Comparison of ENCODE assay signal across 27 mouse cellular contexts in genomic region chr12:69519869-69520268, GRCm38 (mm10).
DNase-seq lines count a peak whose midpoint lies in the region; ATAC-seq and TF ChIP-seq lines count a peak whose summit lies in the region.
"Had no signal": no experiment of that assay in that cellular context is flagged by ENCODE, and none has a peak within 500 bp of the region (broad histone marks: within the 10 kb centered on the region; RNA-seq: fewer than 3 reads in every experiment).

No protein-coding gene starts in this region.

- H3K9me3 ChIP-seq in kidney, postnatal 0 days (replicated peaks; ENCODE audit: low read length) = no peaks in the 10 kb centered on the region
- H3K9me3 ChIP-seq in MEL (replicated peaks; ENCODE audit: insufficient read depth, low read length) = no peaks in the 10 kb centered on the region
- H3K9me3 ChIP-seq: embryonic facial prominence, embryonic 13.5 days; embryonic facial prominence, embryonic 15.5 days; forebrain, embryonic 10.5 days; forebrain, embryonic 12.5 days; G1E had no signal

- 83% methylated on average over 2 of the region's 2 CpGs for WGBS in kidney, postnatal 0 days

- TF ChIP-seq POLR2A in MEL (IDR thresholded peaks at IDR 0.05; ENCODE audit: control insufficient read depth in 1 of 2, insufficient read depth in 1 of 2, low read depth in 1 of 2, low read length in 2 of 2, poor library complexity in 1 of 2) = no peak

- H3K79me2 ChIP-seq in MEL (ENCODE audit: control insufficient read depth, insufficient read depth, low read length, poor library complexity) = no peaks in the 10 kb centered on the region

- H3K4me1 ChIP-seq in kidney, postnatal 0 days (replicated peaks; ENCODE audit: insufficient read depth, low read length) = peaks cover 3% of the 10 kb centered on the region; the same call in 1 of the 2 replicates
- H3K4me1 ChIP-seq in MEL (ENCODE audit: control insufficient read depth in 1 of 2, insufficient read depth in 2 of 2, low read length in 2 of 2) = peaks cover 5 to 18% of the 10 kb centered on the region in 2 experiments; a peak in 3 of 4 replicates
- H3K4me1 ChIP-seq: embryonic facial prominence, embryonic 15.5 days; forebrain, embryonic 12.5 days had no signal

- no peak overlapping the region for H3K27ac ChIP-seq in kidney, postnatal 0 days
- H3K27ac ChIP-seq in MEL (ENCODE audit: control insufficient read depth, low read depth, low read length) = no peak overlapping the region
- H3K27ac ChIP-seq: embryonic facial prominence, embryonic 15.5 days; forebrain, embryonic 10.5 days; forebrain, embryonic 12.5 days had no signal

- no peak for ATAC-seq in kidney, postnatal 0 days (replicated peaks; ENCODE audit: low FRiP score, low read depth)
- ATAC-seq in megakaryocyte-erythroid progenitor cell, adult 5-6 weeks (replicated peaks; ENCODE audit: low FRiP score, low TSS enrichment, poor library complexity, severe bottlenecking) = peak; percentile 41; the same call in 1 of the 2 replicates
- ATAC-seq: activated CD4-positive, CD25-positive, alpha-beta regulatory T cell, adult 4 months; CD4-positive, CD25-positive, alpha-beta regulatory T cell, adult 4 months; forebrain, embryonic 14.5 days; forebrain, embryonic 16.5 days; Patski had no signal

- no peaks in the 10 kb centered on the region for H3K27me3 ChIP-seq in kidney, postnatal 0 days (ENCODE audit: insufficient read depth, low read length)
- no peaks in the 10 kb centered on the region; a peak in 1 of 4 replicates for H3K27me3 ChIP-seq in MEL (ENCODE audit: control insufficient read depth in 1 of 2, insufficient read depth in 2 of 2, low read length in 2 of 2)
- H3K27me3 ChIP-seq: CH12.LX; embryonic facial prominence, embryonic 13.5 days; embryonic facial prominence, embryonic 15.5 days; forebrain, embryonic 12.5 days; Patski had no signal

- H3K9ac ChIP-seq in kidney, postnatal 0 days (ENCODE audit: low read depth, low read length) = no peak overlapping the region
- no peak overlapping the region for H3K9ac ChIP-seq in MEL (ENCODE audit: control insufficient read depth, low read depth, low read length, poor library complexity, severe bottlenecking)
- H3K9ac ChIP-seq: embryonic facial prominence, embryonic 13.5 days; embryonic facial prominence, embryonic 15.5 days; forebrain, embryonic 12.5 days had no signal

- H3K4me3 ChIP-seq in kidney, postnatal 0 days (replicated peaks; ENCODE audit: low read depth, low read length) = no peak overlapping the region
- no peak overlapping the region for H3K4me3 ChIP-seq in MEL (ENCODE audit: control insufficient read depth in 1 of 2, insufficient read depth in 1 of 2, low read depth in 2 of 2, low read length in 2 of 2)
- H3K4me3 ChIP-seq: embryonic facial prominence, embryonic 13.5 days; embryonic facial prominence, embryonic 15.5 days; erythroblast, embryonic 14.5 days; forebrain, embryonic 10.5 days; forebrain, embryonic 12.5 days had no signal

- TF ChIP-seq CTCF in kidney, postnatal 0 days (IDR thresholded peaks at IDR 0.05; ENCODE audit: low read depth) = no peak
- TF ChIP-seq CTCF in MEL (IDR thresholded peaks at IDR 0.05 in 2 of 3, conservative IDR thresholded peaks at IDR 0.05 in 1 of 3; ENCODE audit: control insufficient read depth in 1 of 3, insufficient read depth in 1 of 3, low read depth in 2 of 3, low read length in 3 of 3, poor library complexity in 1 of 3, severe bottlenecking in 1 of 3) = no peak

- no peak overlapping the region for H3K4me2 ChIP-seq in kidney, postnatal 0 days (ENCODE audit: low read length)
- H3K4me2 ChIP-seq: embryonic facial prominence, embryonic 13.5 days; embryonic facial prominence, embryonic 15.5 days; forebrain, embryonic 12.5 days had no signal

- no peak for TF ChIP-seq RAD21 in MEL (IDR thresholded peaks at IDR 0.05; ENCODE audit: low read depth, low read length)

- H3K36me3 ChIP-seq in kidney, postnatal 0 days (ENCODE audit: insufficient read depth, low read length) = no peaks in the 10 kb centered on the region
- peaks cover 0 to 9% of the 10 kb centered on the region in 2 experiments; a peak in 2 of 4 replicates for H3K36me3 ChIP-seq in MEL (ENCODE audit: control insufficient read depth in 1 of 2, insufficient read depth in 2 of 2, low read length in 2 of 2)
- H3K36me3 ChIP-seq: embryonic facial prominence, embryonic 13.5 days; embryonic facial prominence, embryonic 15.5 days; forebrain, embryonic 10.5 days; forebrain, embryonic 12.5 days; G1E had no signal

- DNase-seq in kidney, postnatal 0 days (ENCODE audit: low spot score) = peak; percentile 8
- no peak for DNase-seq in kidney, adult 9 months
- DNase-seq in MEL (ENCODE audit: low read depth, low spot score) = peak; percentile 50
- no peak for DNase-seq in frontal cortex, postnatal 14 days (ENCODE audit: low spot score in 2 of 2)
- DNase-seq: adrenal gland, adult 8-10 months; adrenal gland, postnatal 14 days; B cell, adult 2 months; cerebellum, adult 11 months; cerebellum, adult 18-20 months; cerebellum, adult 8-10 months; cerebellum, adult 9-11 months; cerebellum, postnatal 14 days; cerebellum, postnatal 36 days; embryo, embryonic 11 days had no signal

- TF ChIP-seq EP300 in MEL (IDR thresholded peaks at IDR 0.05; ENCODE audit: low read depth in 1 of 2, low read length in 2 of 2) = peak in 1 of 2 experiments; percentile 68; a peak in 1 of 4 replicates

TF ChIP-seq in MEL, 35 proteins besides CTCF, POLR2A, EP300 and RAD21:
- TF ChIP-seq MAX (IDR thresholded peaks at IDR 0.05; ENCODE audit: low read length) (no peak), JUND (IDR thresholded peaks at IDR 0.05; ENCODE audit: low read depth, low read length) (no peak), SMC3 (IDR thresholded peaks at IDR 0.05; ENCODE audit: low read depth, low read length) (no peak), MAFK (IDR thresholded peaks at IDR 0.05; ENCODE audit: borderline replicate concordance, low read depth, low read length) (no peak), TBP (IDR thresholded peaks at IDR 0.05; ENCODE audit: low read depth, low read length) (0 out of 2 replicates have a peak, but pooled peaks have one; percentile 55), TAL1 (IDR thresholded peaks at IDR 0.05; ENCODE audit: low read length) (no peak), E2F4 (IDR thresholded peaks at IDR 0.05; ENCODE audit: borderline replicate concordance, low read depth, low read length) (no peak), MYC (IDR thresholded peaks at IDR 0.05; ENCODE audit: low read depth, low read length) (0 out of 2 replicates have a peak, but pooled peaks have one; percentile 19), ETS1 (IDR thresholded peaks at IDR 0.05; ENCODE audit: low read depth, low read length) (peak; percentile 38; the same call in 1 of the 2 replicates), POLR2AphosphoS2 (IDR thresholded peaks at IDR 0.05; ENCODE audit: low read length) (no peak), ZMIZ1 (IDR thresholded peaks at IDR 0.05; ENCODE audit: low read depth, low read length) (no peak), TCF12 (IDR thresholded peaks at IDR 0.05; ENCODE audit: low read depth, low read length) (peak; percentile 67), HCFC1 (IDR thresholded peaks at IDR 0.05; ENCODE audit: low read depth, low read length) (no peak), RCOR1 (IDR thresholded peaks at IDR 0.05; ENCODE audit: low read depth, low read length) (peak; percentile 24; the same call in 1 of the 2 replicates), GATA1 (IDR thresholded peaks at IDR 0.05; ENCODE audit: low read depth, low read length) (peak; percentile 75), MEF2A (IDR thresholded peaks at IDR 0.05; ENCODE audit: extremely low read depth, insufficient replicate concordance, low read depth, low read length, poor library complexity, severe bottlenecking) (no peak), USF1 (IDR thresholded peaks at IDR 0.05; ENCODE audit: low read depth, low read length) (no peak)
TF ChIP-seq in MEL: peak in this region for 6.

Comparison
In these comparisons a context has a peak if more than half of its experiments do, and no peak if none do; other contexts are left out.
1. DNase-seq: peak in kidney, postnatal 0 days (single experiment) and MEL (single experiment); none in kidney, adult 9 months (single experiment) and frontal cortex, postnatal 14 days (0 of 2).